Mouse (Mus musculus): ENCODE results near the gene Prkcz. TPM values are rescaled to one million over a fixed set of nuclear protein-coding genes. Genes with fewer than 3 reads are reported as not detected.
A peak's percentile ranks its signal among the peaks of the same experiment; 100 is the strongest.

Gene Prkcz
- polyA plus RNA-seq, 1 experiment from 2014 or later: 9.2 TPM

DNA sequence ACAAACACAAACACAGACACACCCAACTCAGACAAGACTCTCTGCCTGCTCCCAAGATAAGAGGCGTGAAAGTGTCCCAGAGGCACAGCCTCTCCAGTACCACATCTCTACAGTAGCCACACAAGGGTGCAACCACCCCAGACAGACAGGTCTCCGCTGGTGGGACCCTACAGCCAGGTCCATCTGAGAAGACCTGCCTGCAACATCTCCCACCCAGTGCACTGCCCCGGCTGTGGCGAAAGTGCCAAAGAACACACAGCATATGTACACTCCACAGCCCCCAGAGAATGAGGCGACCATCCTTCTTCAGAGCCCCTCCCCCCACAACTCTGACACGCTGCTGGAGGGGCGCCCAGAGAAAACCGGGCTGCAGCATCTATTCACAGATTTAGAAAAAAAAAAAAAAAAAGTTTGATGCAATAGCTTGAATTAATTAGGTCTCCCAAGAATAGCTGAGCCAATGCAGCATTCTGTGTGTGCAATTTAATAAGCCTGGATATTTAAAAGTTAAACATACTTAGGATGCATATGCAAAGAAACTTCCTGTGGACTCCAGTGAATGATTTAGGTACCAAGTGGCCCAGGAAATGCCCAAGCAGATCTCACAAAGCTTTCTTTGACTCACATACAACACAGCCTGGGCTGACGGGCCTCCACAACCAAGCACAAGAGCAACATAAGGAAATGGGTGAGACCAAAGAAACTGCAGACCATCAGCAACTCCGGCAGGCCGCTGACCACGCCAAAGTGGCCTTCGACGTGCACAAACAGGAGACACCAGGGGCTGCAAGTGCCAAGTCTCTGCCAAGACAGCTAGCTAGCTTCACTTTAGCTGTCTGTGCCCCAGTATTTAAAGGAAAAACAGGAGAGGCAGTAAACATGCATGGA is 140.7 kb downstream of the Prkcz start:
- H3K4me2 ChIP-seq (replicated peaks): peak overlapping the region; percentile 96
- peak overlapping the region; percentile 74; the same call in 1 of the 2 replicates for H3K27ac ChIP-seq
- no peak for ATAC-seq (ENCODE audit: low FRiP score, low read depth)
- WGBS: 9% methylated on average over 14 of the region's 14 CpGs
- no peaks in the 10 kb centered on the region for H3K9me3 ChIP-seq
- H3K36me3 ChIP-seq: peaks cover 14% of the 10 kb centered on the region
- peaks cover 62% of the 10 kb centered on the region for H3K4me1 ChIP-seq
- peak overlapping the region; percentile 98 for H3K4me3 ChIP-seq
- H3K9ac ChIP-seq: peak overlapping the region; percentile 100
- H3K27me3 ChIP-seq: no peaks in the 10 kb centered on the region

DNA sequence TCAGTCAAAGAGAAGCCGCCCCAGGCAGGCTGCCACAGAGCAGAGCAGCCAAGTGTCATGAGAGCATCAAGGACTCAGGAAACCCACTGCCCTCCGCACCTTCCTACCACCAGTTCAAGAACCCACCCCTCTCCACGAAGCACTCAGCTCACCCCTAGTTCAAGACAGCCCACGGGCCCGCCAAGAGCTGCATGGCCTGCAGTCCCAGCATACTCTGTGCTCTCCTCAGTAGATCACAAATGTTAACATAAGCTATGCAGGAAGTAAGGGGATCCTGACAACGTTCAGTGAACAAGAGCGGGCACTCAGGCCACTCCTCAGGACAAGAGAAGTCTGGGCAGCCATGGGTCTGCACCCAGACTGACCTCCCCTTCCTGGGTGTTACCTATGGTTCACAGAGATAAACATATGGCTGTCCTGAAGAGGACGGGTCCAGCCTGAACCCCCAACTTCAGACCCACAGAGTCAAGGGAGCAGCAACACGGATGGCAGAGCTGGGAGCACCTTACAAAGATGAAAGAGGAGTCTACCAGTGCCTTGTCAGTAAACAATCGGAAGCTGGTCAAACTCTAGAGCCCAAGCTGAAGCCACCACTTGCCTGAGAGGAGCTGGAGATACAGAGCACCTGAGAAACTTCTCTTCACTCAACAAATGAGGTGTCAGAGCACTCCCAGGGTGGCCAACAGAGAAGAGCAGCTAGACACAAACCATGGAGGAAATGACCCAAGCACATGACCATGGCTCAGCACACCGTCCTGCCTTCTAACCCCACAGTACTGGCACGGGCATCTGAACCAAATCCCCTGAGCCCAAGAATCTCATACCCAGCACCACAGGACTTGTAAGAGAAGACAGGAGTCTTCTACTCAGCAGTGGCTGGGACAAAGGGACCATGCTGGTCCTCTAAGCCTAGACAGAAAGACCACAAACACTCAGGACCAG is 141.6 kb downstream of the Prkcz start:
- H3K27ac ChIP-seq: 0 out of 2 replicates have a peak overlapping the region, but pooled peaks have one; percentile 15
- peaks cover 14% of the 10 kb centered on the region for H3K36me3 ChIP-seq

DNA sequence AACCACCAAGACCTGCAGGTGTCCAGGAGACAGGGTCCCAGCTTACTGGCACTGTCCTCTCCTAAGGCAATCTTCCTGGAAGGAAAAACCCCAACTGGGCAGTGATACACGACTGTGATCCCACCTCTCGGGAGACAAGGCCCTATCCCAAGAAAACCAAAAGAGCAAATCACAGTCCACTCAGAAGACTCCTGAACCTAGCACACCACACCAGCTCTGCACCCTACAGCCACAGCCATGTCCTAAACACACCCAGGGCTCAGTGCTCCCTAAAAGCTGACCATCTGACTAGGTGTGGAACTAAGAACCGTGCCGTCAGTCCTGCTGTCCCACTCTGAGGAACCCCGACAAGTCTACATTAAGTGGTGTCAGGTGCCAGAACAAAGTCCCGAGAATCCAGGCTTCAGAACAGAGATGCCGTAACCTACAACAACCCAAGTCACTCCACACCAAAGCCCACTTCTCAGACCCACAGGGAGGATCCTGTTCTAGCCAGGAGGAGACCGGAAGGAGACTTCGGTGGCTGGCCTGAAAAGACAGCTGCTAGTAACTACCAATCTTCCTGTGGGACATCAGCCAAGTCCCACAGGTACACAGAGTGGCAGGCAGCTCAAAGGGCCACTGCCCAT is 142.9 kb downstream of the Prkcz start:
- Histone ChIP-seq H3K4me3 (peak overlapping the region; percentile 98), H3K9me3 (no peaks in the 10 kb centered on the region), H3K36me3 (peaks cover 14% of the 10 kb centered on the region), H3K4me1 (peaks cover 75% of the 10 kb centered on the region), H3K27ac (no peak overlapping the region), H3K27me3 (no peaks in the 10 kb centered on the region), H3K4me2 (replicated peaks) (peak overlapping the region; percentile 96), H3K9ac (peak overlapping the region; percentile 100)
- no peak for ATAC-seq (ENCODE audit: low FRiP score, low read depth)
- 67% methylated on average over 9 of the region's 9 CpGs for WGBS

More for the DNA sequence above, 141.6 kb downstream of the Prkcz start:
- no peak for ATAC-seq (ENCODE audit: low FRiP score, low read depth)
- Histone ChIP-seq H3K4me3 (peak overlapping the region; percentile 98), H3K4me2 (replicated peaks) (peak overlapping the region; percentile 96), H3K4me1 (peaks cover 71% of the 10 kb centered on the region), H3K9me3 (no peaks in the 10 kb centered on the region), H3K27me3 (no peaks in the 10 kb centered on the region), H3K9ac (peak overlapping the region; percentile 100)
- 56% methylated on average over 12 of the region's 12 CpGs for WGBS

DNA sequence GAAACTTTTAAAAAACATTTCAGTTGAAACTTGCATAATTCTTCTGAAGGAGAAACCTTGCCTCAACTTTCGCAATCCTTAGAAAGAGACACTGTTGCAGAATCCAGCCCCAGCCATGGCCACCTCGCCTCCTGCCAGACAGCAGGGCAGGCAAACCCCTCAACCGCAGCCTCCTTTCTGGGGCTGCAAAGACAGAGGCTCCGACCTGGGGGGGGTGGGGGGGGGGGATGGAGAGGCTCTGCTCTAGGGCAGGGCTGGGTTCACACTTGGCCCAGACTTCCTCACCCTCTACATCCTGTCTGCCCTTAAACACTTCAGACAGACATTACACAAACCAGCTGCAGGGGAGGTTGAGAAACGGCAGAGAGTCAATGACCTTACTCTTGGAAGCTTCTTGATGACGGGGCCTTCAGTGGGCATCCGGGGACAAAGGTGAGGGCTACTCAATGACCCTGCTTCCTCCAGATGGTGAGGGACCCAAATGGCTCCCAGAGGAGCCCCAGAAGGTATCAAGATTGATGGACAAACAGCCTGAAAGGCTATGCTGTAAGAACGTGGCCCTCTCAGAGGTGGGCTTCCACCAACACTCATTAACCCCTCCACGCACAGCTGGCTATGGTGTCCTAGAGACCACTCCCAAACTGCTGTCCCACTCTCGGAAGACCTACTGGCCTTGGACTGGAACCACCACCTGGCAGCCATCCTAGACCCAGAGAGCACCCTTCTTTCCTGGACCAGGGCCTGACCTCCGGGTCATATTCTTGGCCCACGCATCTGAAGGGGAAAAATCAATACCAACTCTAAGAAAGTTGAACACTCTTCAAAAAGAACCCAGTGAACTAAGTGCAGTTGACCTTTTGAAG is 143.7 kb downstream of the Prkcz start:
- peak overlapping the region; percentile 96 for H3K4me2 ChIP-seq (replicated peaks)
- peaks cover 83% of the 10 kb centered on the region for H3K4me1 ChIP-seq
- WGBS: 38% methylated on average over 12 of the region's 12 CpGs
- ATAC-seq (ENCODE audit: low FRiP score, low read depth): no peak
- H3K4me3 ChIP-seq: peak overlapping the region; percentile 98
- H3K9me3 ChIP-seq: no peaks in the 10 kb centered on the region
- H3K9ac ChIP-seq: peak overlapping the region; percentile 50
- H3K36me3 ChIP-seq: peaks cover 16% of the 10 kb centered on the region
- H3K27me3 ChIP-seq: no peaks in the 10 kb centered on the region
- 0 out of 2 replicates have a peak overlapping the region, but pooled peaks have one; percentile 44 for H3K27ac ChIP-seq

DNA sequence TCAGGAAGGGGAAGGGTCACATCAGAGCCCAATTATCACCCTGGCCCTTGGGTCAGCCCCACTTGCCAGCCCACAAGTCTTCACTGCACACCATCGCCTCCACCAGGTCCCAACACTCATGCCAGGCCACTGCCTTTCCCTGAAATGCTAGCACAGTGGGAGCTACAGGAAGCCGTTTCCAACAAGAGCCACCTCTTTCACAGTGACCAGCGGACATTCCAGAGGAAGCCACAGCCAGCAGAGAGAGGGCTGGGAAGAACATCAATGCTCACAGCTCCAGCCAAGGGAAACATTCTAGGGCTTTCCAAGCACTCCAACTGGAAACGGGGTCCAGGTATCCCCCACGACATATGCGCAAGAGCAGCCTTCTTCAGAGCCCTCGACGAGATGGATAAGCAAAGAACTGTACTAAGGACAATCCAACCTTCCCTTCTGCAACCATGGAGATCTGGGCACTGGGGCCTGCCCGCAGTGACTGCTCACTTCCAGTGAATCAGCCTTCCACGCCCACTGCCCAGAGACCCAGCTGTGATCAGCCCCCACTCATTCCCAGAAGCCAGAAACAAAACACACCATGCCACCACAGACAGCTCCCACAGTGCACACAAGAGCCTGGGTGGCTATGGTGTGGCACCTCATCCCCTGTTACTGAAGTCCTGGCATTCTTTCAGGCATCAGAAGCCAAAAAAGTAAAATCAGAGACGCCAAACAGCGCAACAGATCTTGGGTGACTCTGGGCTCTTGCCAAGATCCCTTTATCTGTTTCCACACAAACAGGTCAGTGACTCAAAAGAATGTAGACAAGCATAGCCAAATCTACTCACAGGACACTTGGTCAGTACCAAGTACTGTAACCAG is 145.2 kb downstream of the Prkcz start:
- Histone ChIP-seq H3K9me3 (no peaks in the 10 kb centered on the region), H3K4me1 (peaks cover 96% of the 10 kb centered on the region), H3K27me3 (no peaks in the 10 kb centered on the region), H3K4me2 (replicated peaks) (peak overlapping the region; percentile 96), H3K27ac (peak overlapping the region; percentile 44; the same call in 1 of the 2 replicates), H3K9ac (peak overlapping the region; percentile 39), H3K4me3 (peak overlapping the region; percentile 1), H3K36me3 (peaks cover 24% of the 10 kb centered on the region)
- ATAC-seq (ENCODE audit: low FRiP score, low read depth): no peak
- WGBS: 58% methylated on average over 12 of the region's 12 CpGs

DNA sequence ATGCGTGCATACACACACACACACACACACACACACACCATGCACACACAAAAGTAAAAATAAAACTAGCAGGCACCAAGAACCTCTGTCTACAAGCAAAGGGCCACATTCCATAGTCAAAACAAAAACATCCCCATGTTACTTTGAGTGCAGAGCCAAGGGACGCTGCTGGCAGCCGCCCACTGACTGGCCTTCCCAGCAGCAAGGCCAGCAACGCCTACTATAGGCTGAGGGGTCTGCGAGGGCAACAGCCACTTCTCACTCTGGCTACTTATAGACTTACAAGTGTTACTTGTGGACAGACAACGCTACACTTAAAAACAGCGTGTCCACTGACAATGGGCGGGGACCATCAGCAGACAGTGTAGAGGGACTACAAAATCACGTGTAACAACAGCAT is 146.0 kb downstream of the Prkcz start:
- no peaks in the 10 kb centered on the region for H3K27me3 ChIP-seq
- H3K27ac ChIP-seq: no peak overlapping the region
- no peaks in the 10 kb centered on the region for H3K9me3 ChIP-seq
- H3K36me3 ChIP-seq: peaks cover 32% of the 10 kb centered on the region
- ATAC-seq (ENCODE audit: low FRiP score, low read depth): no peak
- H3K4me1 ChIP-seq: peaks cover 94% of the 10 kb centered on the region
- H3K9ac ChIP-seq: no peak overlapping the region
- H3K4me2 ChIP-seq (replicated peaks): peak overlapping the region; percentile 96
- H3K4me3 ChIP-seq: no peak overlapping the region
- WGBS: 57% methylated on average over 9 of the region's 9 CpGs

DNA sequence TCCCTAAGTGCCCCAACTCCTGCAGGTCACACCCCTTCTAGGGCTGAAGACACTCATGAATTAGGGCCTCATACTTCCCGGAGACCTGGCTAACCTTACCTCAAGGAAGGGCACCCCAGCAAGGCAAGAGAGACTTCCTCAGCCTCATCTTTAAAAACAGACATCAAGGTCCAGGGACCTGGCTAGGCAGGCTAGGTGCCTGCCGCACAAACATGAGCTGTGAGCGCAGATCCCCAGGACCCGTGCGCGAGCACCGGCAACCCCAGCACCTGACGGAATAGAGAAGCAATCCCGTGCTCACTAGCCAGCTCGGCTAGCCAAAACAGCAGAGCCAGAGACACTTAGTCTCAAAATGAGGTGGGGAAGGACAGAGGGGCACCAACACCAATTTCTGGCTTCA is 146.4 kb downstream of the Prkcz start:
- Histone ChIP-seq H3K36me3 (peaks cover 35% of the 10 kb centered on the region), H3K4me1 (peaks cover 90% of the 10 kb centered on the region), H3K4me2 (replicated peaks) (peak overlapping the region; percentile 96), H3K27ac (no peak overlapping the region), H3K9ac (no peak overlapping the region; the same call in 1 of the 2 replicates), H3K27me3 (no peaks in the 10 kb centered on the region), H3K9me3 (no peaks in the 10 kb centered on the region), H3K4me3 (no peak overlapping the region)
- 66% methylated on average over 10 of the region's 10 CpGs for WGBS
- ATAC-seq (ENCODE audit: low FRiP score, low read depth): no peak

DNA sequence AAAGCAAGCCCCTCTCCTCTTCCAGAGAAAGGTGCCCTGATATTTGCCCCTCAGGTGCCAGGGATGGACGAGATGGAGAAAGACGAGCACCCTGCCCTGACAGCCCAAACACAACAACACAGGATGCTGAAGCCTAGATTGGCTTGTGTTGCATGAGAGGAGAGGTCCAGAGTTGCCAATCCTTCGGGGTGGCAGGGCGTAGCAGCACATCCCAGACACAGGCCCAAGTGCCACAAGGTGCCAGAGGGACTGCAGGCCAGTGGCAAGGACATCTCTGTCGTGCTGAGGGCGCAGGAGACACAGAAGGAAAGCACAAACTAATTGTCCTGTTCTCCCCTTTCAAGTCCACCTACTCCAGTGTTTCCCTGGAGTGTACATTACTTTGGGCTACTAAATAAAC is 147.0 kb downstream of the Prkcz start:
- H3K9me3 ChIP-seq: no peaks in the 10 kb centered on the region
- peaks cover 35% of the 10 kb centered on the region for H3K36me3 ChIP-seq
- H3K4me3 ChIP-seq: no peak overlapping the region
- H3K4me2 ChIP-seq (replicated peaks): peak overlapping the region; percentile 96; the same call in 1 of the 2 replicates
- H3K9ac ChIP-seq: peak overlapping the region; percentile 43
- 78% methylated on average over 6 of the region's 6 CpGs for WGBS
- no peaks in the 10 kb centered on the region for H3K27me3 ChIP-seq
- no peak for ATAC-seq (ENCODE audit: low FRiP score, low read depth)
- peaks cover 89% of the 10 kb centered on the region for H3K4me1 ChIP-seq
- no peak overlapping the region for H3K27ac ChIP-seq

DNA sequence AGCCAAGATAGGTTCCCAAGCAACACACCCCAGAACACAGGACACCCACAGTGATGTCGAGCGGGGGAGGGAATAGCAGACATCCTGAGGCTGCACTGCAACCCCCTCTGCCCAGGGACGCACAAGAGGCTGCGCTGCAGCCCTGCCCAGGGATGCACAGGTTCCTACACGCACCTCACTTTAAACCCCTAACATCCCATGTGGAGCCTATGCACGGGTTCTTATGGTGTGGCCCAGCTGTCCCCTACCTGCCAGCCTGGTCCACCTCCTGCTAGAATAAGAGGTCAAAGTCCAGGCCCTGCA is 147.5 kb downstream of the Prkcz start:
- peak overlapping the region; percentile 43 for H3K9ac ChIP-seq
- H3K27ac ChIP-seq: no peak overlapping the region
- no peak for ATAC-seq (ENCODE audit: low FRiP score, low read depth)
- peaks cover 35% of the 10 kb centered on the region for H3K36me3 ChIP-seq
- 73% methylated on average over 6 of the region's 6 CpGs for WGBS
- peaks cover 89% of the 10 kb centered on the region for H3K4me1 ChIP-seq
- no peaks in the 10 kb centered on the region for H3K9me3 ChIP-seq
- peak overlapping the region; percentile 23 for H3K4me2 ChIP-seq (replicated peaks)
- no peaks in the 10 kb centered on the region for H3K27me3 ChIP-seq
- H3K4me3 ChIP-seq: no peak overlapping the region

DNA sequence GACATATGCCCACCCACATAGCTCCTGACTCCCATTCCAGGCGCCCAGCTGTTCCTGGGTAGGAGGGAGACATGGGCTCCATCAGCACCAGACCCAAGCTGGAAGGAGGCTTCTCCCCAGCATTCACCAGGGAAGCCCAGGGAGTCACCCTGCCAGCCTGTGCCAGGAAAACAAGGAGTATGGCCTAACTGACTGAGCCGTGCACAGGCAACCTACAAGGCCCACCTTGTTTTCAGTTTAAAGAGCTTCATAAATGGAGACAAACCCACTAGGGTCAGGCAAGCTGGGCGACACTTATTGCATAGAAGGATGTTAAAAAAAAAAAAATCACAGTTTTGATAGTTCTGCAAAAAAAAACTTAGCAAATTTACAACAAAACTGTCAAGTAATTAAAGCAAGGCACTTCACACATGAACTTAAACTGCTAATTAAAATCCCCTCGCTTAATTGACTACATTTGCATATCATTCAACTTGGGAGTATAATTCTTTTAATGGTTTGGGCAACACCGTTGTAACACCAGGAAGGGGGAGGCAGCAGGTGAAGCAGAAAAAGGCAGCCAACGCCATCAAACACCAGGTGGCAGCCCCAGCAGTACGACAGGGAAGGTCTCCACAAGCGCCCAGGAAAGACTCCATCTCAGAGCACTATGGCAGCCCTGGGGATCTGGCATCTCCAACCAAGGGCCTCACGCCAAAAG is 148.0 kb downstream of the Prkcz start:
- 53% methylated on average over 9 of the region's 9 CpGs for WGBS
- Histone ChIP-seq H3K4me1 (peaks cover 89% of the 10 kb centered on the region), H3K27ac (no peak overlapping the region), H3K27me3 (no peaks in the 10 kb centered on the region), H3K9me3 (no peaks in the 10 kb centered on the region), H3K4me2 (replicated peaks) (peak overlapping the region; percentile 23), H3K36me3 (peaks cover 35% of the 10 kb centered on the region), H3K9ac (no peak overlapping the region), H3K4me3 (no peak overlapping the region)
- ATAC-seq (ENCODE audit: low FRiP score, low read depth): no peak
